Mouse (Mus musculus) erythroblast, adult 5-6 weeks (primary cell): ENCODE results near the gene Eps15l1. TPM values are rescaled to one million over a fixed set of nuclear protein-coding genes. Genes with fewer than 3 reads are reported as not detected.

Source experiments
- ATAC-seq: replicated peaks from 2 replicates; pipeline ENCODE4 v1.8.0; 2016; ENCODE audit warnings: moderate number of reproducible peaks, mild to moderate bottlenecking, moderate TSS enrichment, inconsistent platforms; ENCODE audit not compliant: poor library complexity, low FRiP score, severe bottlenecking
- total RNA-seq, 2 experiments: library from RNA; stranded (forward) in 1 of 2; stranded (reverse) in 1 of 2; fragments of 150-400 nt in 1 of 2; fragments of 200-764, 138-1000 nt in 1 of 2; gene quantifications; 2 replicates each; pipeline versions ENCODE4 v1.2.3 to v1.2.4; 2015 to 2017; ENCODE audit warnings: low replicate concordance in 2 of 2

Gene Eps15l1
- total RNA-seq, 2 experiments from 2014 or later: 51.5 to 59.4 TPM

DNA sequence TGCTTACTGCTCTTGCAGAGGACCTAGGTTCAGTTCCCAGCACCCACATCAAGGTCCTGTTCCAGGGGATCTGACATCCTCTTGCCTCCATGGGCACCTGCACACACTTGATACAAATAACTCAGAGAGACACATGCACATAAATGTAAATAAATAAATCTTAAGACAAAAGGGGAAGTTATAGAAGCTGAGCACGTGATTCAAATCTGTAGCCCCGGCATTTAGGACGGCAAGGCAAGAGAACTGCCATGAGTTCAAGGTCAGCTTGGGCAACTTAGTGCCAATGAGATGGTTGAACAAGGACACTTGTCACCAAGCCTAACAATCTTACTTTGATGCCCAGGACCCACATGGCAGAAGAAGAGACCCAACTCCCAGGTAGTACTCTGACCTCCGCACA lies 3.2 kb downstream of the Eps15l1 start:
- ATAC-seq: no peak

DNA sequence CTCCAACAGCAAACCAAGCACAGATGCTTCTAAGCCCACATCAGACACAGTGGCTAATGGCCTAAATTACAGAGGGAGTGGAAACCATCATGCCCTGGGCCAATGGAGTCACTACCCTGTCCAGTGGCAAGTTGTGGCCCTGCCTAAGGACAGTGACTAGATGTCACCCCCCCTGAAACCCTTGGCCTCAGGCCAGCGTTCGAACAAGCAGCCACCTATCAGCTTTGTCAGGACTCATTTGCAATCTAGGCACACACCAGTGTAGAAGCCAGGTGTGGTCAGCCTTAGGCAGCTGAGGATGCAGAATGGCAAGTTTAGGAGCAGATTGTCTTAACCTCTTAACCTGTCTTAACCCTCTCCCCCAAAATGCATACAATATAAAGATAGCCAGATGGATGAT lies 6.0 kb downstream of the Eps15l1 start:
- ATAC-seq: peak; percentile 42

DNA sequence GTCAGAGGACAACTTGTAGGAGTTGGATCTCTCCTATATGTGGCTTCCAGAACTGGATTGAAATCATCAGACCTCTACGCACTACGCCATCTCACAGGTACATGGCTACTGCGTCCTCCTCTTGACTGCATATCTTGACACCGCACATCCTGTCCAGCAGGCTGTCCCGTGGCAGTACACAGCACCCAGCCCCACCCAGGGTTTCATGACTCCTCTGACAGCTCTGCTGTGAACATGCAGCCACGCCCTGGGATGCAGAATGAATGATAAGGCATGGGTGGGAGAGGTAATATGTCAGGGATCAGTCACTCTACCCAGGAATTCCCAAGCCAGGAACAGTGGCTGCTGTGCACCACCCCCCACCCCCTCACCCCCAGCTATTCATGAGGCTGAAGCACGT lies 7.4 kb downstream of the Eps15l1 start:
- peak; percentile 89 for ATAC-seq

DNA sequence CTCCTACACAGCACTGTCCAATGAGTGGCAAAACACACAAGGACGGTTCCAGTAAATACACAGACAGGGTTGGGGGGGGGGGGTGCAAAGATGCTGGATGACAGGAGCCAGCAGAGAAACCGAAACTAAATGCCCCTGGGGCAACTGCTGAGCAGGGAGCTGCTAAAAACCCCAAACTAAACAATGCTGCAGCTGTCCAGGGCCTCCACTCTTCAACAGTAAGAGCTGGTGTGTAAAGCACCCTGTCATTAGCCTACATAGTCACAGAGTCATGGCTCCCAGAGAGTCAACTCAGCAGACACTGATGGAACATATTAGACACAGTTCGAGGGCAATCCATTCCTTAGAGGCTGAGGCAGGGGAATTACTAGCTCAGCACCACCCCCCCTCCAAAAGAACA lies 11.8 kb downstream of the Eps15l1 start:
- no peak for ATAC-seq

DNA sequence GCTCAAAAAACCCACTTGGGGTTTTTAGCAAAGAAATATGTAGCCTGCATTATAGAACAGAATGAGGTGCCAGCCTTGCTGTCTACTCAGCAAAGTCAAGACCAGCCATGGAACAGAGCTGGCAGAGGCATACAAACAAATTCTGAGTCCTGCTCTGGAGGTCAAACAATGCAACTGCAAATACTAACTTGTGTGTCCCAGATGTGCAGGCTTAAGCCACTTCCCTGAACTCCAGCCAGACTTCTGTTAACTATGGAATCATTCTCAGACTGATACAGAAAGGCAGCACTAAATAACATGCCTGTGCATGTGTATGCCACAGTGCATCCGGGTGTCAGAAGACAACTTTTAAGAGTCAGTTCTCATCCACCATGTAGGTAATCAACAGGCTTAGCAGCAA lies 13.4 kb downstream of the Eps15l1 start:
- ATAC-seq: no peak

DNA sequence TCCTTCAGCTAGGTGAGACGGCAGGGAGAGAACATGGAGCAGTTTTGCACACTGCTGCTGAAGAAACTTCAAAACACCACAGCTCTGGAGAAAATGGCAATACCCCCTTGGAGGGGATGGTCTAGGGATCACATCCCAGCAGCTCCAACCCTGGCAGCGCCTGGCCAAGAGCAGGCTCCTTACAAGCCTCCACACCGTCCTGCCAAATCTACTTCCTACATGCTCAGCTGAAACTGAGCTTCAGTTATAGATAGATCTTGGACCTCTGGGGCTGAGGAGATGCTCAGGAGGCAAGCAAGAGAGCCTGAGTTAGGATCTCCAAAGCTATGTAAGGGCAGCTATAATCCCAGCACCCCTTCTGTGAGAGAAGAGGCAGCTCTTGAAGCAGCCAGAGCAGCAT lies 18.3 kb downstream of the Eps15l1 start:
- ATAC-seq: no peak

DNA sequence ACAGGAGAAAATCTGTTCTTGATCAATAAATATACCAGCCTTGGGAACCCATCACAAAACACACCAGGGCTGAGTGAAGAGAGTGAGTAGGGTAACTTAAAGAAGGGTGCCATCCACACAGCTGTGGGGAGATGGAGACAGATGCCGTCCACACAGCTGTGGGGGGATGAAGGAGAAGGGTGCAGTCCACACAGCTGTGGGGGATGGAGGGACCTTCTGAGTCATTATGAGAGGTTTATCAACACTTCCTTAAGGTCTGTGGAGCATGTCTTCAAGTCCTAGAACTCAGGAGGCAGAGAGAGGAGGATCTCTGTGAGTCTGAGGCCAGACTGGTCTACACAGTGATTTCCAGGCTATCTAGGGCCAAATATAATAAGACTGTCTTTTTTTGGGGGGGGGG lies 19.9 kb downstream of the Eps15l1 start:
- no peak for ATAC-seq

DNA sequence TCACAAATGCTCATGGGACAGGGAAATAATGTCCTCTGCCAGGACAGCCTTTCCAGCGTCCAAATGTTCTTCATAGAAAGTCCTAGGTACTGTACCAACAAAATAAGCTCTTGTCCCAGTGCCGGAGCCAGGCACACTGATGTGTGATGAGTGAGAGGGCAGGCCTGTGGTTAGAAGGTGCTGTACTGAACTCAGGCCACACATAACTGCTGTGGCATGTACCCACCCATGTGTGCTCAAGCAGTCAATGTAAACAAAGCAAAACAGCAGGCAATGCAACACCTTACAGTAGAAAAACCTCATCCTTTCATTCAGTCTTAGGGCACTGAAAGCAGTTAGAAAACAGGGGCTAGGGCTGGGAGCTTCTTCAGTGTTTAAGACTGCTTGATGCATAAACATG lies 35.5 kb downstream of the Eps15l1 start:
- ATAC-seq: no peak

DNA sequence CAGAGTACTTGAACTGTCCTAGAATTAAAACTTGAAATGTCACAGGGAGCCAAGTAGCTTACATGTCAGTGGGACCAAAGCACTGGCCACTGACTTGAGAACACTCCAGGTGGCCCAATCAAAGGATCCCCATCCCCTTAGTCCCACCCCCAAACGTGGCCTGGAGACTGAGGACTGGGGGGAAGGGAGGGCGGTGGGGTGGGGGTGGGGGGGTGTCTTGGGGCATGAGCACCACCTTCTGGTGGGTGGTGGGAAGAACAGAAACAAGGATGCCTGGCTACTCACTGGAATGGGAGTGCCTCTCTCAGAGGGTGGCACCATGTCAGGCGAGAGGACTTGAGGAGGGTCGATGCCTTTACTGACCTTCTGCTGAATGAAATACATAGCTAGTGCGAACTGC lies 38.9 kb downstream of the Eps15l1 start:
- no peak for ATAC-seq

DNA sequence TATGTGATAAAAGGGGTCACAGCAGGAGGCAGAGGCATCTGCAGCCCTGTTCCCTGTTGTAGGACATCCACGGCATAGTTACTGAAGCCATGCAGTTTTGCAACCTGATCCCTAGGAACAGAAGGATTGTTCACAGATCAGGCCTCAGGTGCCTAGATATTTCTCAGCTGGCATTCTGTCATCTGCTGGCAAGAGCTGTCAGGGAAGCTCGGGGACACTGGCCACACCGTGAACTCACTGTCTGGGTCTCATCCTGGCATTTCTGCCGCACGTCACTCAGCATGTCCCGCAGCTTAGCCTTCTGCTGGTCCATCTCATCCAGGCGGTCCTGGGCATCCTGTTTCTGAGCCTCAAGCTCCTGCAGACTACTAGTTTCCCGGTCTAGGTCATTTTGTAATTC lies 40.6 kb downstream of the Eps15l1 start:
- ATAC-seq: no peak

DNA sequence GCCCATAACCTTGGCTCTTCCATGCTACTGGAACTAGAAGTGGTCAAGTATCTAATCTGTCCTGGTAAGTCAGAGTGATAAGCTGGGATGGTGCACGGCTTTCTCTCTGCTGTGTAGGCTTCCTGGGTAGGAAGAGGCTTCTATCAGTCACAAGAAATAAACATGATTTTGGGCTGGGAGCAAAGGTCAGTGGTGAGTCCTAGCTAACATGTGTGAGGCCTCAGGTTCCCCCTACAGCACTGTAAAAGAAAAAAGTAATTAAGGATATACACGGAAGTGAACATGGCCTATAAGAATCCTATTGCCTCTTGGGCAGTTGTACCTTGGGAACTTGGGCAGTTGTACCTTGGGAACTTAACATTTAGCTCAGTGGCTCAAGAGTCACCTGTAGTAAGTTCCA lies 44.4 kb downstream of the Eps15l1 start:
- ATAC-seq: no peak

DNA sequence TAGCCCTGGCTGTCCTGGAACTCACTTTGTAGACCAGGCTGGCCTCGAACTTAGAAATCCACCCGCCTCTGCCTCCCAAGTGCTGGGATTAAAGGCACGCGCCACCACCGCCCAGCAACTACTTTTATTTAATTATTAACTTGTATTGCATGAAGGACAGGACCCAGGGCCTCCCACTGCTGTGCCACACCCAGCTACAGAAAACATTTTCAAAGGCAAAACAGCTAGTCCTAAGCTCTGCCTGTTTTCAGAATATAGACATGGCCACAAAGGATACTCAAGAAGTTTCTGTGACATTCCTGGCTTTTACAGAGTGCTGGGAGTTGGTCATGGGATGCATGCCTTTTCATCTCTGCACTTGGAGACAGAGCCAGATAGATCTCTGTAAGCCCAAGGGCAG lies 45.0 kb downstream of the Eps15l1 start:
- no peak for ATAC-seq

DNA sequence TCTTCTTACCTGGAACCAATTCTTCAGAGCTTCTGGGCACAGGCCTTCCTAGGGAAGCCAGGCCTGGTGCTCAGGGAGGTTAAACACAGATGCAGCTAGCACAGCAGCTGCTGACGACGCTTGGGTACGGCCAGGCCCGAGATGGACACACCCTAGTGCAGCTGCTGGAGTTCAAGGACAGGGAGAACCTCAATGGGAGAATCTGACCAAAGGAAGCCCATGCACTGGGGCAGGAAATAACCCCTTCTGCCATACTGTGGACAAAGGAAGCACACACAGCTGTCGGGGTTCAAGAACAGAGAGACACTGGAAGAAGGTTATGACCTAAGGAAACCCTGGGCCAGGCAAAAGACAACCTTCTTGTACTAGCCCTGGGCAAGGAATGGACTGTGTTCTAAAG lies 46.1 kb downstream of the Eps15l1 start:
- no peak for ATAC-seq

DNA sequence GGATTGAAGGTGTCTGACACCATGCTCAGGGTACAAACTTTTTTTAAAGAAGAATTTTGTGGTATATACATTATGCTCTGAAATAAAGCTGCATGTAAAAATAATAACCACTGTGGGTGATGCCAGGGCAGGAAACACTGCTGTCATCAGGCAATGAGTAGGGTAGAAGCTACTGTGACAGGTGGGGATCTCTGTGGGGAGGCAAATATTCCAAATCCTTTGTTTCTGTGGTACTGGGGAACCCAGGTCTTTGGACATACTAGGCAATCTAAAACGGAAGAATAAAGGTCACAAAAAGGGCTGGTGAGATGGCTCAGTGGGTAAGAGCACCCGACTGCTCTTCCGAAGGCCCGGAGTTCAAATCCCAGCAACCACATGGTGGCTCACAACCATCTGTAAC lies 48.9 kb downstream of the Eps15l1 start:
- ATAC-seq: no peak

DNA sequence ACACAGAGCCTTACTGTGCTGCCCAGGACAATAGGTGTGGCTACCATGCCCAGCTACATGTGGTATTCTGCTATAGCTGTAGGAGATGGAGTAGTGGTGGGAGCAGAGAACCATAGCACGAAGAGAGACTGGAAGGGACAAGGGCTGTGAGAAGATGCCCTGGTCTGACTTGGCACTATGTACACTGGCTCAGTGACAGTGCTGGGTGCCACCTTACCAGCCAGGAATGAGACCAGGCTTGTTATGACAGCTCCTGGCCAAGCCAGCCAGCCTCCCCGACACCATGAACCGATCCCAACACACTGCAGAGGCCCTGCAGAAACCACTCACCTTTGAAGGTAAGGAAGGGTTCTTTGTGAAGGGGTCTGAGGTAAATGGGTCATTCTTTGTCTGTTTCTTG lies 49.9 kb downstream of the Eps15l1 start:
- no peak for ATAC-seq

DNA sequence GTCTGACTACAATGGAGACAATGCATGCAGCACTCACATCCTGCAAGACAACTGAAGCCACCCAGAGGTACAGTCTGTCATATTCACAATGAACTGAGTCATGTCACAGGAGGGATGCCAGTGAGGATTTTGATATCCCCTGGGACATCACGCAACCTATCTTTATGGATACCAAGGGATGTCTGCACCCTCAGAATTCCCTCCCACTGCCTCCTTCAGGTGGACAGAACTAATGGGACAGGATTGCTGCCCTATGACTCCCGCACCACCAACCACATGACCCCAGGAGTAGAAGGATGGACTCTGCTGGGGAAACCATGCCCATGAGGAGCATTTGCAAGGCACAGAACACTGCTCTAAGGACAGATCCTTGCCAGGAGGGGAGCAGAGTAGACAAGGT lies 54.8 kb downstream of the Eps15l1 start:
- no peak for ATAC-seq

DNA sequence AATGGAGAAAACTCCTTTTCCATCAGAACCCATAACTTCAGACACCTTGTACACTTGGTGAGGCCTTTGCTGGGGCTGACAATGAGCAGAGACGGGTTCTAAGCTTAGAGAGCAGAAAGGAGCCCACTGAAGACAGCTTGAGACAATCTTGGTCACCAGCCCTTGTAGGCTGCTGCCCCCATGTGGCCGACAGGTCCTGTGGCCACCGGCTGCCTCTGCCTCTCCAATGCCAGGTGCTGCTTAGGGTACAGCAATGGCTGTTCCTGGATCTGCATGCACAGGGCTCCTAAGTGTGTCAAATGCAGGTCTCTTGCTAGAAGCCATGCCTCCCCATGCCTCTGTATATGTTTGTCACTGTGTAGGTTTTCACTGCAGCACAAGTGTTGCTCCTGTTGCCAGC lies 55.4 kb downstream of the Eps15l1 start:
- ATAC-seq: peak; percentile 69

DNA sequence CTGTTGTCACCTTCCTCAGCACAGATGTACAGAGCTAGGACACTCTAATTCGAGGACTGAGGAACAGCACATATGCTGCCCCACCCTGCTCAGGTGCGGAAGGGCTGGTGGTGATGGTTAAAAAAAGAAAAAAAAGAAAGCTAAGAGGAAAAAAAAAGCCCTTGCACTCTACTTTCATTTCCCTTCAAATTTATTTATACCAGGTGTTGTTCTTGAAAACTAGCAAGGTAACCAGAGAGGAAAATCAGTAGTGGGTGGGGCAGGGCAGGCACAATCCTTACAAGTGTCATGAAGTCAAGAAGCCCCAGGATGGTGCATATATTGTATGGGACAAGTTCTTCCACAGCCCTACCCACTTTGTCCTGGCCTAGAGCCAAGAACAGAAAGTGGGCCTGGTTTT lies 56.2 kb downstream of the Eps15l1 start:
- ATAC-seq: no peak

DNA sequence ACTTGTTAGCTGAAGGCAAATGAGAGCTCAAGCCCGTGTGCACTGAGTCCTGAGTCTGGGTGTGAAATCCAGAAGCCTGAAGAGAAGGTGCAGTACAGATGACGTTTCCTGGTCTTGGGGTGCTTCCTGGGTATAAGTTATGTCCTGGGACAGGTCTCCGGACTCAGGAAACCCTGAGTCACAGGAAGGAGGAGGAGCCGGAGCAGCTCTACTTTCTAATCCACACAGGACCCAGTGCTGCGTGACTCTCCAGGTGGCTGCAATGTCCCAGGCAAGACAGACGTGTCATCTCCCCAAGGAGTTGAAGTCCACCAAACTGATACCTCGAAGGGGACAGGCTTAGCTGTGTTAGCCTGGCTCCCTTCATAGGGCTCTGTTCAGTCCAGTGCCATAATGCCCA lies 57.8 kb downstream of the Eps15l1 start:
- ATAC-seq: no peak

DNA sequence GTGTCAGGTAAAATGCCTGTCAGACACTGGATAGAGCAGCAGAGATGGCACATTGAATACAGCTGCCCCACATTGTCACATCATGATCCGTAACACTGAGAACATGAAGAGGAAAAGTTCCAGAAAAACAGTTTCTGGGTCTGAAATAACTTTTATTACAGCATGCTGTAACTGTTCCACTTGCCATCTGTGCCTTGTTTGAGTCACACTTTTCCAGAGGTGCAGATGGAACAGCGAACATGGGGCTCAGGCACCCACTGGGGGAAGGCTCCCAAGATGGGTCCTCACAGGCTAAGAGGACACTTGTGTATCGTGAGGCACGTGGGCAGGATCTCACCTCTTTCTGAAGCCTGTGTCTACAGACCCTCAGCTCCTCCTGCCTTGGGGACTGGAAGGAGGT lies 58.5 kb downstream of the Eps15l1 start:
- no peak for ATAC-seq

DNA sequence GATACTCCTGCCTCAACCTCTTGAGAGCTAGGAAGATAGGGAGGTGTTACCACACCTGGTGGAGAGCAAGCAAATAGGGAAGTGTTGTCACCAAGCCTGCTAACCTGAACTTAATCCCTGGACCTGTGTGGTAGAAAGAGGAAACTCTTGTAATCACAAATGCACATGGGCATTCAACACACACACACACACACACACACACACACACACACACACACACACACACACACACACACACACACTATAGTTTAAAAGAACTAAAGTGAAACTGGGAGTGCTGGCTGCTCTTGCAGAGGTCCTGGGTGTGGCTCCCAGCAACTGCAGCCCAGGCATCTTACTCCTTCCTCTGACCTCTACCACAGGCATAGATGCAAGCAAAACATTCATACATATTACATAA lies 61.1 kb downstream of the Eps15l1 start:
- no peak for ATAC-seq

DNA sequence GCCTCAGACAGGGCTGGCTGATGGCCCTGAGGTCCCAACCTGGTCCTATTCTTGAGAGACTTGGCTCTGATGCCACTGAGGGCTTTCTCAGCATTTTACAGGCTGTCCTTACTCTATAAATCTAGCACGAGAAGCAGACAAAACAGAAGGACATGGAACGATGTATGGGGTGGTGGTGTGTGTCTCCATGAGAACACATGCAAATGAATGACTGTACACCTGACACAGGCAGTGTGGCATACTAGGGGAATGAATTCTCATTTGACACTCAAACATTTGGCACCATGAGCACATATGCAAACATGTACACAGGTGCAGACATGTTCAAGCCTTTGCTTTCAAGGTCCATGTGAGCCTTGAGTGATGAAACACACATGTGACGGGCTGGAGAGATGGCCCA lies 64.7 kb downstream of the Eps15l1 start:
- ATAC-seq: no peak

DNA sequence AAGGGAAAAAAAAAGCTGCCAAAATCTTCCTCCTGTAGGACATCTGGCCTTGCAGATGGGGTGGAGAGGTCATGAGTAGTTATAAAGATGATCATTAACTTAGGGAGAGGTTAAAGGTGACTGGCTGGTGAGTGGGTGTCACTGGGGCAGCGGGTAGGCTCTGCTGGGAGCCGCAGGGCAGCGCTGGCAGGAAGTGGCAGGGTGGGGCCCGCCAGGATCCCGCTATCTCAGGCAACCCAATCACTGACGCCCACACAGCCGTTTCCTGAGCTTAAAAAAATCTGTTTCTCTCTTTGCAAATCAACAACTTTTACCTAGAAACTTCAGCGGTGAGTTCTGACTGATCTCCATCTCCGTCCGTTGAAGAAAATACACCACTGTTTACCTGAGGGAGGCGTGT lies 67.0 kb downstream of the Eps15l1 start:
- no peak; the same call in 1 of the 2 replicates for ATAC-seq
